Mouse (Mus musculus): Measurements from ENCODE around the gene Ugt2b1.

DNA sequence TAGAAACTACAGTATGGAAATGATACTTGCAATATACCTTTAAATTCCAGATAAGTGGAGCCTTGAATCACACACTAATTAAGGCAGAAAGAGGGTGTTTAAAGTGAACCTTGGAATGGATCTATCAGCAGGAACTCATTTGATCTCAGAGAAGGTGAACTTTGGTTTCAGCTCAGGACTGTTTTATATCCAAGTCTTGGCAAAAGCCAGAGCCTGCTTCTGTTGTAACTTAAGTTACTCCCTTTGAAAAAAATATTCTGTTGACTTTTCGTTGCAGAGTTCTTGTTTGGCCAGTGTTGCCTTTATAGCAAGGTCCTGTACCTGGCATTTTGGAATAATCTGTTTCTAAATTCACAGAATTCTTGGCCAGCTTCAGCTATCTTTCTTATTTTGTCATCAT, 15.6 kb downstream of the Ugt2b1 start:
- TF ChIP-seq CTCF (IDR thresholded peaks at IDR 0.05; ENCODE audit: extremely low read depth, insufficient read depth, low read length): no peak
- no peak for TF ChIP-seq POLR2A (IDR thresholded peaks at IDR 0.05; ENCODE audit: extremely low read depth, insufficient read depth, low read length)
